Mouse (Mus musculus): ENCODE measurements around the gene Rbm3. TPM values are rescaled to one million over a fixed set of nuclear protein-coding genes. Genes with fewer than 3 reads are reported as not detected.
A peak's percentile ranks its signal among the peaks of the same experiment; 100 is the strongest.
"Not testable (repeated sequence)": the region's sequence is repeated elsewhere in the genome, so short reads cannot be mapped to it uniquely, and the experiment has no call there.

Rbm3 gene
- polyA plus RNA-seq, 1 experiment from 2014 or later = 381 TPM

- Histone ChIP-seq H3K27ac (replicated peaks) (no peak overlapping the region), H3K27me3 (no peaks in the 10 kb centered on the region), H3K4me1 (no peaks in the 10 kb centered on the region), H3K4me2 (replicated peaks) (no peak overlapping the region), H3K36me3 (no peaks in the 10 kb centered on the region), H3K9me3 (no peaks in the 10 kb centered on the region), H3K9ac (replicated peaks) (no peak overlapping the region), H3K4me3 (no peak overlapping the region)
- ATAC-seq (replicated peaks) = no peak
These were observed 28.4 kb downstream of the Rbm3 start for GRCm38 (mm10) chrX:8117264-8117663.

- WGBS = 79% methylated on average over 4 of the region's 4 CpGs
- Histone ChIP-seq H3K27me3 (no peaks in the 10 kb centered on the region), H3K36me3 (no peaks in the 10 kb centered on the region), H3K4me1 (no peaks in the 10 kb centered on the region), H3K9ac (replicated peaks) (no peak overlapping the region), H3K9me3 (no peaks in the 10 kb centered on the region), H3K4me3 (no peak overlapping the region), H3K4me2 (replicated peaks) (no peak overlapping the region), H3K27ac (replicated peaks) (no peak overlapping the region)
- ATAC-seq (replicated peaks) = no peak
These were observed 30.4 kb downstream of the Rbm3 start for GRCm38 (mm10) chrX:8115275-8115674.

- 92% methylated on average over 3 of the region's 3 CpGs for WGBS
- no peak overlapping the region for H3K4me3 ChIP-seq
These were observed 40.7 kb downstream of the Rbm3 start for GRCm38 (mm10) chrX:8105019-8105418.

GRCm38 (mm10) chrX:8102213-8102668 is 43.4 kb downstream of the Rbm3 start:
- Histone ChIP-seq H3K4me1 (peaks cover 5% of the 10 kb centered on the region), H3K27me3 (no peaks in the 10 kb centered on the region), H3K9ac (replicated peaks) (no peak overlapping the region), H3K27ac (replicated peaks) (no peak overlapping the region), H3K9me3 (no peaks in the 10 kb centered on the region), H3K36me3 (no peaks in the 10 kb centered on the region), H3K4me3 (no peak overlapping the region), H3K4me2 (replicated peaks) (no peak overlapping the region)
- ATAC-seq (replicated peaks) = no peak
- 63% methylated on average over 7 of the region's 7 CpGs for WGBS

More at GRCm38 (mm10) chrX:8105019-8105418, 40.7 kb downstream of the Rbm3 start:
- H3K9ac ChIP-seq (replicated peaks) = no peak overlapping the region
- H3K4me2 ChIP-seq (replicated peaks) = no peak overlapping the region
- no peaks in the 10 kb centered on the region for H3K36me3 ChIP-seq
- ATAC-seq (replicated peaks) = no peak
- H3K27ac ChIP-seq (replicated peaks) = no peak overlapping the region
- peaks cover 5% of the 10 kb centered on the region for H3K4me1 ChIP-seq
- H3K9me3 ChIP-seq = no peaks in the 10 kb centered on the region
- H3K27me3 ChIP-seq = no peaks in the 10 kb centered on the region

- Histone ChIP-seq H3K27me3 (no peaks in the 10 kb centered on the region), H3K27ac (replicated peaks) (peak overlapping the region; percentile 89), H3K4me1 (peaks cover 5% of the 10 kb centered on the region), H3K36me3 (no peaks in the 10 kb centered on the region), H3K4me3 (no peak overlapping the region), H3K9me3 (no peaks in the 10 kb centered on the region), H3K4me2 (replicated peaks) (no peak overlapping the region; the same call in 1 of the 2 replicates), H3K9ac (replicated peaks) (peak overlapping the region; percentile 19; the same call in 1 of the 2 replicates)
- peak; percentile 60 for ATAC-seq (replicated peaks)
- WGBS = 28% methylated on average over 3 of the region's 3 CpGs
These were observed 44.7 kb downstream of the Rbm3 start for GRCm38 (mm10) chrX:8101017-8101416.

GRCm38 (mm10) chrX:8099435-8099834 is 46.2 kb downstream of the Rbm3 start:
- Histone ChIP-seq H3K4me2 (replicated peaks) (no peak overlapping the region), H3K27ac (replicated peaks) (no peak overlapping the region), H3K36me3 (no peaks in the 10 kb centered on the region), H3K27me3 (no peaks in the 10 kb centered on the region), H3K4me1 (peaks cover 5% of the 10 kb centered on the region), H3K4me3 (no peak overlapping the region), H3K9ac (replicated peaks) (no peak overlapping the region), H3K9me3 (no peaks in the 10 kb centered on the region)
- no peak for ATAC-seq (replicated peaks)
- 61% methylated on average over 4 of the region's 4 CpGs for WGBS

GRCm38 (mm10) chrX:8096787-8097242 is 48.9 kb downstream of the Rbm3 start:
- H3K4me2 ChIP-seq (replicated peaks) = peak overlapping the region; percentile 33
- WGBS = 16% methylated on average over 18 of the region's 19 CpGs
- 0 out of 2 replicates have a peak overlapping the region, but pooled peaks have one; percentile 15 for H3K9ac ChIP-seq (replicated peaks)
- H3K4me3 ChIP-seq = peak overlapping the region; percentile 32
- no peaks in the 10 kb centered on the region for H3K27me3 ChIP-seq
- H3K36me3 ChIP-seq = no peaks in the 10 kb centered on the region
- H3K27ac ChIP-seq (replicated peaks) = peak overlapping the region; percentile 63
- peak; percentile 92 for ATAC-seq (replicated peaks)
- H3K9me3 ChIP-seq = no peaks in the 10 kb centered on the region
- peaks cover 5% of the 10 kb centered on the region for H3K4me1 ChIP-seq

GRCm38 (mm10) chrX:8096068-8096786 is 49.5 kb downstream of the Rbm3 start:
- not testable (repeated sequence) for H3K9me3 ChIP-seq; H3K27me3 ChIP-seq; H3K4me1 ChIP-seq; H3K36me3 ChIP-seq; H3K9ac ChIP-seq (replicated peaks)
- peak overlapping the region; percentile 37 for H3K4me2 ChIP-seq (replicated peaks)
- WGBS = 10% methylated on average over 17 of the region's 48 CpGs
- peak overlapping the region; percentile 63 for H3K27ac ChIP-seq (replicated peaks)
- ATAC-seq (replicated peaks) = peak; percentile 89
- peak overlapping the region; percentile 32 for H3K4me3 ChIP-seq

GRCm38 (mm10) chrX:8095546-8095945 is 50.1 kb downstream of the Rbm3 start:
- no peak for ATAC-seq (replicated peaks)
- H3K4me1 ChIP-seq = peaks cover 2% of the 10 kb centered on the region
- no peaks in the 10 kb centered on the region for H3K27me3 ChIP-seq
- no peaks in the 10 kb centered on the region for H3K36me3 ChIP-seq
- no peak overlapping the region for H3K27ac ChIP-seq (replicated peaks)
- WGBS = 84% methylated on average over 10 of the region's 10 CpGs
- H3K9me3 ChIP-seq = no peaks in the 10 kb centered on the region
- no peak overlapping the region for H3K9ac ChIP-seq (replicated peaks)
- peak overlapping the region; percentile 37 for H3K4me2 ChIP-seq (replicated peaks)
- peak overlapping the region; percentile 31 for H3K4me3 ChIP-seq

- H3K27ac ChIP-seq (replicated peaks); H3K9me3 ChIP-seq; H3K4me1 ChIP-seq; H3K27me3 ChIP-seq; H3K4me2 ChIP-seq (replicated peaks); H3K36me3 ChIP-seq; H3K9ac ChIP-seq (replicated peaks); ATAC-seq (replicated peaks); H3K4me3 ChIP-seq: not testable (repeated sequence)
- 70% methylated on average over 5 of the region's 5 CpGs for WGBS
These were observed 54.7 kb downstream of the Rbm3 start for GRCm38 (mm10) chrX:8090954-8091347.

GRCm38 (mm10) chrX:8090346-8090953 is 55.2 kb downstream of the Rbm3 start, which contains the start of gene Was:
Was (minus strand) TSS chrX:8090498.
- no peak for ATAC-seq (replicated peaks)
- H3K4me3 ChIP-seq = no peak within 1 kb of the TSS
- H3K4me2 ChIP-seq (replicated peaks) = no peak within 1 kb of the TSS
- H3K36me3 ChIP-seq = no peaks in the 10 kb centered on the region
- H3K27me3 ChIP-seq = no peaks in the 10 kb centered on the region
- H3K9me3 ChIP-seq = no peaks in the 10 kb centered on the region
- no peak within 1 kb of the TSS for H3K9ac ChIP-seq (replicated peaks)
- H3K27ac ChIP-seq (replicated peaks) = no peak within 1 kb of the TSS
- WGBS = 90% methylated on average over 14 of the region's 14 CpGs
- H3K4me1 ChIP-seq = no peaks in the 10 kb centered on the region

- no peaks in the 10 kb centered on the region for H3K36me3 ChIP-seq
- H3K4me2 ChIP-seq (replicated peaks) = no peak overlapping the region
- no peaks in the 10 kb centered on the region for H3K27me3 ChIP-seq
- H3K9ac ChIP-seq (replicated peaks) = no peak overlapping the region
- no peak for ATAC-seq (replicated peaks)
- no peaks in the 10 kb centered on the region for H3K4me1 ChIP-seq
- no peak overlapping the region for H3K27ac ChIP-seq (replicated peaks)
- no peak overlapping the region for H3K4me3 ChIP-seq
- H3K9me3 ChIP-seq = no peaks in the 10 kb centered on the region
- WGBS = 92% methylated on average over 3 of the region's 3 CpGs
These were observed 55.9 kb downstream of the Rbm3 start for GRCm38 (mm10) chrX:8089746-8090145.

All from forebrain, embryonic 15.5 days (tissue).